Mouse (Mus musculus): ENCODE measurements around the gene Ick. TPM values are rescaled to one million over a fixed set of nuclear protein-coding genes. Genes with fewer than 3 reads are reported as not detected.
A peak's percentile ranks its signal among the peaks of the same experiment; 100 is the strongest.
"Not testable (repeated sequence)": the region's sequence is repeated elsewhere in the genome, so short reads cannot be mapped to it uniquely, and the experiment has no call there.

The Ick gene
- 39.4 and 40.4 TPM in 2 replicates for polyA plus RNA-seq (2015; fragmentation: Nextera tagmentation; extraction: Ambion mirVana)

- WGBS = under 1% methylated on average over 20 of the region's 20 CpGs
These were observed at the start of gene Ick, which contains the start of gene Fbxo9 for GRCm38 (mm10) chr9:78108796-78109239. Gene Ick, plus strand, starts transcription at chr9:78109192. Gene Fbxo9, minus strand, starts transcription at chr9:78109065.

GRCm38 (mm10) chr9:78059525-78060120, 49.4 kb upstream of the Ick start:
- Histone ChIP-seq H3K4me3 (replicated peaks; ENCODE audit: low read length) (no peak overlapping the region), H3K4me1 (replicated peaks; ENCODE audit: control insufficient read depth, insufficient read depth, low read length) (no peaks in the 10 kb centered on the region), H3K27ac (ENCODE audit: low read length) (no peak overlapping the region), H3K4me2 (ENCODE audit: low read length) (no peak overlapping the region), H3K9ac (replicated peaks; ENCODE audit: low read depth, low read length) (no peak overlapping the region), H3K9me3 (ENCODE audit: control insufficient read depth, low read length) (no peaks in the 10 kb centered on the region), H3K27me3 (replicated peaks; ENCODE audit: control insufficient read depth, insufficient read depth, low read length) (no peaks in the 10 kb centered on the region), H3K36me3 (ENCODE audit: control insufficient read depth, insufficient read depth) (no peaks in the 10 kb centered on the region)
- ATAC-seq = no peak
- 87% methylated on average over 16 of the region's 16 CpGs for WGBS

More at GRCm38 (mm10) chr9:78108796-78109239, at the start of gene Ick, which contains the start of gene Fbxo9:
- peak within 1 kb of the TSS; percentile 94 for H3K4me2 ChIP-seq (ENCODE audit: low read length)
- H3K36me3 ChIP-seq (ENCODE audit: control insufficient read depth, insufficient read depth) = no peaks in the 10 kb centered on the region
- no peaks in the 10 kb centered on the region for H3K27me3 ChIP-seq (replicated peaks; ENCODE audit: control insufficient read depth, insufficient read depth, low read length)
- H3K4me1 ChIP-seq (replicated peaks; ENCODE audit: control insufficient read depth, insufficient read depth, low read length) = peaks cover 12% of the 10 kb centered on the region
- H3K9ac ChIP-seq (replicated peaks; ENCODE audit: low read depth, low read length) = peak within 1 kb of the TSS; percentile 92
- peak; percentile 95 for ATAC-seq
- H3K9me3 ChIP-seq (ENCODE audit: control insufficient read depth, low read length) = no peaks in the 10 kb centered on the region
- H3K27ac ChIP-seq (ENCODE audit: low read length) = peak within 1 kb of the TSS; percentile 90
- peak within 1 kb of the TSS; percentile 56 for H3K4me3 ChIP-seq (replicated peaks; ENCODE audit: low read length)

GRCm38 (mm10) chr9:78062392-78062791, 46.6 kb upstream of the Ick start:
- no peak overlapping the region for H3K4me2 ChIP-seq (ENCODE audit: low read length)
- H3K36me3 ChIP-seq (ENCODE audit: control insufficient read depth, insufficient read depth) = no peaks in the 10 kb centered on the region
- no peaks in the 10 kb centered on the region for H3K9me3 ChIP-seq (ENCODE audit: control insufficient read depth, low read length)
- 82% methylated on average over 9 of the region's 9 CpGs for WGBS
- no peaks in the 10 kb centered on the region for H3K4me1 ChIP-seq (replicated peaks; ENCODE audit: control insufficient read depth, insufficient read depth, low read length)
- H3K9ac ChIP-seq (replicated peaks; ENCODE audit: low read depth, low read length) = no peak overlapping the region
- no peak overlapping the region for H3K4me3 ChIP-seq (replicated peaks; ENCODE audit: low read length)
- no peak for ATAC-seq
- no peaks in the 10 kb centered on the region for H3K27me3 ChIP-seq (replicated peaks; ENCODE audit: control insufficient read depth, insufficient read depth, low read length)
- H3K27ac ChIP-seq (ENCODE audit: low read length) = no peak overlapping the region

- no peak for ATAC-seq
- no peaks in the 10 kb centered on the region for H3K4me1 ChIP-seq (replicated peaks; ENCODE audit: control insufficient read depth, insufficient read depth, low read length)
- no peaks in the 10 kb centered on the region for H3K9me3 ChIP-seq (ENCODE audit: control insufficient read depth, low read length)
- 79% methylated on average over 10 of the region's 10 CpGs for WGBS
- H3K4me3 ChIP-seq (replicated peaks; ENCODE audit: low read length) = no peak overlapping the region
- H3K36me3 ChIP-seq (ENCODE audit: control insufficient read depth, insufficient read depth) = no peaks in the 10 kb centered on the region
- H3K27ac ChIP-seq (ENCODE audit: low read length) = no peak overlapping the region
- H3K27me3 ChIP-seq (replicated peaks; ENCODE audit: control insufficient read depth, insufficient read depth, low read length) = no peaks in the 10 kb centered on the region
- H3K4me2 ChIP-seq (ENCODE audit: low read length) = no peak overlapping the region
- no peak overlapping the region for H3K9ac ChIP-seq (replicated peaks; ENCODE audit: low read depth, low read length)
These were observed 44.9 kb upstream of the Ick start for GRCm38 (mm10) chr9:78064121-78064520.

DNA sequence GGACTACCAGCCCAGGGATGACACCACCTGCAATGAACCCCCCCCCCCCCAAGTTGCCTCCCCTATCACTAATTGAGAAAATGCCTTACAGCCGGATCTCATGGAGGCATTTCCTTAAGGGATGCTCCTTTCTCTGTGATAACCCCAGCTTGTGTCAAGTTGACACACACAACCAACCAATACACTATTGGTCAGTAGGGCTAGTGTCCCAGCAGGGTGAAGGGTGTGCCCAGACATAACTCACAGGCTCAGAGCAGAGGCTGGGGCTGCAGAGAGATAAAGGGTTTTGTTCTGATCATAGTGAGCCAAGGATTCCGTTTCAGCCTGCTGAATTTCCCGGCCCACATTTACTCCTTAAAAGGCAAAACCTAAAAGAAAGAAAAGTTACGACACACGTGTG, 38.5 kb upstream of the Ick start:
- 77% methylated on average over 5 of the region's 5 CpGs for WGBS
- Histone ChIP-seq H3K9ac (replicated peaks; ENCODE audit: low read depth, low read length) (no peak overlapping the region), H3K36me3 (ENCODE audit: control insufficient read depth, insufficient read depth) (no peaks in the 10 kb centered on the region), H3K4me2 (ENCODE audit: low read length) (no peak overlapping the region), H3K4me3 (replicated peaks; ENCODE audit: low read length) (no peak overlapping the region), H3K27me3 (replicated peaks; ENCODE audit: control insufficient read depth, insufficient read depth, low read length) (no peaks in the 10 kb centered on the region), H3K4me1 (replicated peaks; ENCODE audit: control insufficient read depth, insufficient read depth, low read length) (no peaks in the 10 kb centered on the region), H3K27ac (ENCODE audit: low read length) (no peak overlapping the region), H3K9me3 (ENCODE audit: control insufficient read depth, low read length) (no peaks in the 10 kb centered on the region)
- no peak for ATAC-seq

- ATAC-seq = no peak
- no peak overlapping the region for H3K4me3 ChIP-seq (replicated peaks; ENCODE audit: low read length)
- WGBS = 90% methylated on average over 4 of the region's 4 CpGs
These were observed 37.4 kb upstream of the Ick start for GRCm38 (mm10) chr9:78071626-78072025.

GRCm38 (mm10) chr9:78073291-78073690, 35.7 kb upstream of the Ick start:
- H3K4me3 ChIP-seq (replicated peaks; ENCODE audit: low read length); H3K36me3 ChIP-seq (ENCODE audit: control insufficient read depth, insufficient read depth); H3K4me2 ChIP-seq (ENCODE audit: low read length); H3K9ac ChIP-seq (replicated peaks; ENCODE audit: low read depth, low read length); H3K27me3 ChIP-seq (replicated peaks; ENCODE audit: control insufficient read depth, insufficient read depth, low read length); H3K9me3 ChIP-seq (ENCODE audit: control insufficient read depth, low read length); H3K4me1 ChIP-seq (replicated peaks; ENCODE audit: control insufficient read depth, insufficient read depth, low read length); ATAC-seq; H3K27ac ChIP-seq (ENCODE audit: low read length): not testable (repeated sequence)
- WGBS = 89% methylated on average over 3 of the region's 3 CpGs

More at GRCm38 (mm10) chr9:78071626-78072025, 37.4 kb upstream of the Ick start:
- no peak overlapping the region for H3K9ac ChIP-seq (replicated peaks; ENCODE audit: low read depth, low read length)
- H3K9me3 ChIP-seq (ENCODE audit: control insufficient read depth, low read length) = no peaks in the 10 kb centered on the region
- no peaks in the 10 kb centered on the region for H3K4me1 ChIP-seq (replicated peaks; ENCODE audit: control insufficient read depth, insufficient read depth, low read length)
- no peaks in the 10 kb centered on the region for H3K36me3 ChIP-seq (ENCODE audit: control insufficient read depth, insufficient read depth)
- H3K27me3 ChIP-seq (replicated peaks; ENCODE audit: control insufficient read depth, insufficient read depth, low read length) = no peaks in the 10 kb centered on the region
- no peak overlapping the region for H3K27ac ChIP-seq (ENCODE audit: low read length)
- H3K4me2 ChIP-seq (ENCODE audit: low read length) = no peak overlapping the region

- Histone ChIP-seq H3K9me3 (ENCODE audit: control insufficient read depth, low read length) (no peaks in the 10 kb centered on the region), H3K36me3 (ENCODE audit: control insufficient read depth, insufficient read depth) (no peaks in the 10 kb centered on the region), H3K27me3 (replicated peaks; ENCODE audit: control insufficient read depth, insufficient read depth, low read length) (no peaks in the 10 kb centered on the region), H3K4me1 (replicated peaks; ENCODE audit: control insufficient read depth, insufficient read depth, low read length) (no peaks in the 10 kb centered on the region), H3K27ac (ENCODE audit: low read length) (no peak overlapping the region), H3K9ac (replicated peaks; ENCODE audit: low read depth, low read length) (no peak overlapping the region), H3K4me2 (ENCODE audit: low read length) (no peak overlapping the region), H3K4me3 (replicated peaks; ENCODE audit: low read length) (no peak overlapping the region)
- ATAC-seq = no peak
- 90% methylated on average over 13 of the region's 13 CpGs for WGBS
These were observed 35.2 kb upstream of the Ick start for GRCm38 (mm10) chr9:78073713-78074340.

GRCm38 (mm10) chr9:78075256-78075655, 33.7 kb upstream of the Ick start:
- Histone ChIP-seq H3K27ac (ENCODE audit: low read length) (no peak overlapping the region), H3K4me1 (replicated peaks; ENCODE audit: control insufficient read depth, insufficient read depth, low read length) (no peaks in the 10 kb centered on the region), H3K27me3 (replicated peaks; ENCODE audit: control insufficient read depth, insufficient read depth, low read length) (no peaks in the 10 kb centered on the region), H3K36me3 (ENCODE audit: control insufficient read depth, insufficient read depth) (no peaks in the 10 kb centered on the region), H3K9me3 (ENCODE audit: control insufficient read depth, low read length) (no peaks in the 10 kb centered on the region), H3K4me3 (replicated peaks; ENCODE audit: low read length) (no peak overlapping the region), H3K4me2 (ENCODE audit: low read length) (no peak overlapping the region), H3K9ac (replicated peaks; ENCODE audit: low read depth, low read length) (no peak overlapping the region)
- no peak for ATAC-seq
- WGBS = 96% methylated on average over 3 of the region's 3 CpGs
